Mouse (Mus musculus) ES-Bruce4 (cell line): ENCODE measurements around the gene Rdh12.

Source experiments
- CTCF ChIP-seq: IDR thresholded peaks from one replicate; pipeline ENCODE4 v1.8.1; 2011; ENCODE audit warnings: low read depth, low read length
- EP300 ChIP-seq: IDR thresholded peaks from 2 replicates; pipeline ENCODE4 v1.6.1; 2011; ENCODE audit warnings: low read depth, low read length; ENCODE audit not compliant: insufficient read depth
- POLR2A ChIP-seq: IDR thresholded peaks from one replicate; pipeline ENCODE4 v1.8.1; 2011; ENCODE audit warnings: low read length; ENCODE audit not compliant: insufficient read depth

DNA sequence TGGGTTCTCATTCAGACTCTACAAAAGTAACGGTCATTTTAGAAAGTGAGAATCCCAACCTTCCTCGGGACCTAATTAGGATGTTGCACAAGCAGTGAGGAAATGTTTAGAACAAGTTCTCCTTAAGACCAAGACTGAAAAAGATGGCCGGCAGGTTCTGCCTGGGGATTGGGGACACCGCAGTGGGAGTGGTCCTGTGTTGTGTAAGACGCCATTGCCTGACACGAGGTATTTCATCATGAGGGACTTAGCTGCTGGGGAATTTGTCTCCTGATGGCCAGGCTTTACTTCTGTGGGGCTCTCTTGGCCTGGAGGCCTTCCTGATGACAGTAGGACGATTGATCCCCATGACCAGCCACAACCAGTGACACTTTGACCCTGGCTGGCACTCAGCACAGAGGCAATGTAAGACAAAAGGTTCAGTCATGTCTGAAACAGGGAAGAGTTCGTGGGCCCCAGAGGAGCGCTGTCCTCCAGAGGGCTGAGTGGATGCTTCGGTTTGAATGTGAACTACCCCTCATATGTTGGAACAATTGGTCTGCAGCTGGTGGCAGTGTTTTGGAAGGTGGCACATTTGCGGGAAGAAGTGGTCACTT is 26.9 kb downstream of the Rdh12 start:
- TF ChIP-seq POLR2A (no peak), CTCF (no peak), EP300 (no peak)
